Mouse (Mus musculus): ENCODE measurements around the gene Abhd12.

- TF ChIP-seq POLR2A (IDR thresholded peaks at IDR 0.05; ENCODE audit: low read depth, low read length), result no peak
- TF ChIP-seq CTCF (IDR thresholded peaks at IDR 0.05; ENCODE audit: extremely low read depth, insufficient read depth, insufficient read length, insufficient replicate concordance), result no peak
Observed at GRCm38 (mm10) chr2:150877561-150877960, 27.0 kb downstream of the Abhd12 start.
